Mouse (Mus musculus): ENCODE results near the gene Syndig1.

The Syndig1 gene

DNA sequence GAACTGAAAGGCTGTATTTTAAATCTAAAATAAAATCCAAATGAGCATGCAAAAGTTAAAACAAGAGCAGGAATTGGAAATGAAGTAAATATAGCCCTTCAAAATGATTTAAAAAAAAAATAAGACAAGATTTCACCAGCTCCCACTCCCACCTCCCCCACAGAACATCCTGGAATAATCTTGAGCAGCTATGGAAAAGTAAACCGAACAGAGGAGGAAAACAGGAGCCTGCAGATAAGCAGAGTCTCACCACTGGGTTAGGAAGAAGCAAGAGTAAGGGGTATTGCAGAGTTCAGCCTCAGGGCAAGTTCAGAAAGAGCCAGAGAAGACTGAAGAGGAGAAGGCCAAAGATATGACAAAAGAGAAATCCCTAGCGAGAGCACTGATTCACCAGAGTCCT is 48.9 kb downstream of the Syndig1 start:
- no peak for DNase-seq

- DNase-seq, result no peak
These were observed 58.6 kb downstream of the Syndig1 start for GRCm38 (mm10) chr2:149887634-149888033.

- no peak for DNase-seq
These were observed 62.6 kb downstream of the Syndig1 start for GRCm38 (mm10) chr2:149891647-149892046.

DNA sequence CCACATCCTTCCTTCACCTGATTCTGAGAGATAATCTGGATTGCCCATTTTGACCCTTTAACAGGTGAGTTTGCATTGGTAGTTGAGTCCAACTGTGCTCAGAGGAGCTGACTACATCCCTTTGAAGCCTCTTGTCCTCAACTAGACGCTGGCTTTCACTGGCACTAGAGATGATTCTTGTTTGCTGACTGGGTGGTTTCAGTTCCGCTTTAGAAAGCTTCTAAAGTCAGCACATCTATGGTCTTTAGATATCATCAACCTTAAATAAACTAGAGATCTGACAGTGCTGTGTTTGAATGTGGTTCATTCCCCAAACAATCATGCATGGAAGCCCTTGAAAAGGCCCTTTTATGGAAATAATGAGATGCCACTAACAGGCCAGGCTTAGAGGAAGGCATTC is 67.3 kb downstream of the Syndig1 start:
- no peak for DNase-seq

DNA sequence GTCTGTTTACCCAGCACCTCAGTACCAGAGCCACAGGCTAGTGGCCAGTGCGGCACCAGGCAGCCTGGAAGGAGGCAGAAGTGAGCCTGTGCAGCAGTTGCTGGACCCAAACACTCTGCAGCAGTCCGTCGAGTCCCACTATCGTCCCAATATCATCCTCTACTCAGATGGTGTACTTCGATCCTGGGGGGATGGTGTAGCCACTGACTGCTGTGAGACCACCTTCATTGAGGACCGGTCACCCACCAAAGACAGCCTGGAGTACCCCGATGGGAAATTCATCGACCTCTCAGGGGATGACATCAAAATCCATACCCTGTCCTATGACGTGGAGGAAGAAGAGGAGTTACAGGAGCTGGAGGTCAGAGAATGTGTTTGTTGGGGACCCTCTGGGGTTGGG is 70.6 kb downstream of the Syndig1 start:
- DNase-seq, result no peak

DNA sequence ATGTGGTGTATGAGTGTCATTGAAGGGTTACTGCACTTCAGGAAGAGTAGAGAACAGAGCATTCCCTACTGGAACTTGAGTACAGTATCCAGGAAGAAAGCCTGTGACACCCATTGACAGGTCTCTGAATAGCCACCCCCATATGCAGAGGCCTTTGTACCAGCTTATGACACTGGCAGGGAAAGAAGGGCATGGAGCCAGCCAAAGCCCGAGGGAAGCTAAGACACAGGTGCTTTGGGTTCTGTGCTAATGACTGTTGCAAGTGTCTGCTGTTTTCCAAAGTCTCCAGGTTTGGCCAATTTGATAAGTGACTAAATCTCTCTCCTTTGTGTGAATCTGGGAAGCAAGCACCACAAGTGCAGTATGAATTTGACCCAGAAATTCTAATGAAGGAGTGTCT is 71.6 kb downstream of the Syndig1 start:
- DNase-seq, result no peak

GRCm38 (mm10) chr2:149904405-149904804 is 75.4 kb downstream of the Syndig1 start:
- no peak for DNase-seq

DNA sequence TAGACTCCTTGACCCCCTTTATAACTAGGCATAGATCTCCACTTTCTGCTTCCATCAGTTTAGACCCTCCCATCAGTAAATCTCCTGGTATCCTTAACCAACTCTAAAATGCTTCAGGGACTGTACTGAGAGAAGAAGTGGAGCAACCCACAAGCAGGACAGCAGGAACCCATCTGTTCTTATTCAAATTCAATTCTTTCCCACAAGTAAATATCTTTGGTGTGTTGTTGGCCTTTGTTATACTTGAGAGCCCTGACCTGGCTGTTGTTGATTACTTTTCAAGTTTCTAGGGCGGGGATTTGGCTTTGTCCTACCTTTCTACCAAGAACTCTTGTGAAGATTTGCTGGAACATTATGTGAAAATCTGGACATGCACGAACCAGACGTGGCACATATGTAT is 77.7 kb downstream of the Syndig1 start:
- DNase-seq, result no peak

DNA sequence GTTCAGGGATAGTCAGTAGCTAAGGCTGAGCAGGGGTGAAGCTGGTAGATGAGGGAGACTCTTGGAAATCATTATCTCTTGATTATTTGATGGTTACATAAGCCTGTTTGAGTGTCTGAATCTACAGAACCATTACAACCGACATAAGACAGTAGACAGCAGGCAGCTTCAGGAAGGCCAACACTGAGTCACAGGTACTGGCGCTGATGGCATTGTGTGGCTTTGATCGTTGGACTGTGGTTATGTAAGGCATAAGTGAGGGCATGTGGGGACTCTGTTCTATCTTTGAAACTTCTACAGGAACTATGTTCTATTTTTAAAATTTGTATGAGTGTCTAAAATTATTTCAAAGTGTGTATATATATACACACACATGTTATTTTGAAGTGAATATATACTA is 88.2 kb downstream of the Syndig1 start:
- DNase-seq, result no peak

- no peak for DNase-seq
These were observed 94.5 kb downstream of the Syndig1 start for GRCm38 (mm10) chr2:149923561-149923960.

DNA sequence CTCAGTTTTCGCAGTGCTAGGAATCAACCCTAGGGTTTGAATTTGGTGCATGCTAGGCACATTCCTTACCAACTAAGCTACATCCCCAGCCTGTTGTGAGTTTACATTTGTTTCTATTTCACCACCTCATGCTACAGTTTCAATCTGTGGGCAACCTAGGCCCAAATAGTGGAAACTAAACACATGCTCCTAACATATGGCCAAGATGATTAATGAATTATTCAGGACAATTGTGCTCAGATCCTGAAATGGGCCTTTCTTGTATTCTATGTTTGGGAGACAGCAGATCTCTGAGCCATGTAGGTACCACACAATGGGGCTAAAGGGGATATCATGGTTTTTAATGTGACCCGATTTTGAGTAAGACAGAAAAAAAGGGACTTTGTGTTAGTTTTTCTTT is 96.9 kb downstream of the Syndig1 start:
- DNase-seq, result no peak

DNA sequence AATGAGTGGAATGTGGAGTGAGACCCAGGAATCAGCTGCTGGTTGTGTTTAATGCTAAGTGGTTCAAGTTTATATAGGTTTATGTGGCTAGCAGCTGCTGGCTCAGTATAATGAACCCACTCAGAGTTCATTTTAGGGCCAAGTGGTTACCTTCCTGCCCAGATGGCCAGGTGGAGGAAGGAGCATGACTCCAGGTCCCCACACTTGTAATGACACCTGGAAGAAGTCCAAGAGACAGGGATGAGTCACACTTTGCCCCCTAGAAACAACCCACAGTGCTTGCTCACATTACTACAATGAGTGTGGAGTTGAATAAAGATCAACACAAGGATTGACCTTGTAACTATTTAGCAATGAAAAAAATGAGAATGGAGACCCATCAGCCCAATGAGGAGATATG is 98.0 kb downstream of the Syndig1 start:
- no peak for DNase-seq

GRCm38 (mm10) chr2:149927481-149927880 is 98.5 kb downstream of the Syndig1 start:
- DNase-seq, result no peak

DNA sequence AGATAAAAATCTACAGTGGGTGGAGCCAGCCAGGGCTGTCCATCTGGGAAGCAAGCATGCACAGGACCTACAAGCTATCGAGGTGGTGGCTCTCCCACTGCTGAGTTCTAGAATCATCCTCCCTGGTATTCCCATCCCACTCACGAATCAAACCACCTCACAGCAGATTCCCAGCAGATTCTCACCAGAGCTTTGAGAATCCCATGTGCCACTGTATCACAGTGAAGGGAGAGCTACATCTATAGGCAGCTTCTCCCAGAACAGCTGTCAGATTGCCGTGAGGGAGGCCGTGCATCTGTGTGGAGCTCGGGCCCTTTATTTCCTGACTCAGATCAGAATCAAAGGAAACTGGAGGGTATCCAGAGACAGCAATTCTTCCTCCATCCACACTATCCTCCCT is 101.0 kb downstream of the Syndig1 start:
- no peak for DNase-seq

DNA sequence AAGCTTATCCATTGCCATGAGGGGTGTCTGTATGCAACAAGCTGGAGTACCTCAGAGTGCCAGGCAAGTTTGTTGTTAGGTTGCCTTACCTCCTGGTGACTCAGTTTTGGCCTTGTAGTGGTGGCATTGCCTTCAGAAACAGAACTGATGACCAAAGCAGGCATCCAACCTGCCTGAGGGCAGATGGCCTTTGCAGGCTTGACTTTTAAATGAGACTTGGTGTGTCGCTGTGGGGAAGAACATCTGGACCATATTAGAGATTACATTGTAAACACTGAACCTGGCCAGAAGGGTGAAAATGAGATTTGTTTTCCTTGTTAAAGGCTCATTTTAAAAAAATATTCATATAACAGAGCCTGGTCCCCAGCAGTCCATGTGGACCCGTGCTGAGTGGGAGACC is 102.1 kb downstream of the Syndig1 start:
- DNase-seq, result no peak

DNA sequence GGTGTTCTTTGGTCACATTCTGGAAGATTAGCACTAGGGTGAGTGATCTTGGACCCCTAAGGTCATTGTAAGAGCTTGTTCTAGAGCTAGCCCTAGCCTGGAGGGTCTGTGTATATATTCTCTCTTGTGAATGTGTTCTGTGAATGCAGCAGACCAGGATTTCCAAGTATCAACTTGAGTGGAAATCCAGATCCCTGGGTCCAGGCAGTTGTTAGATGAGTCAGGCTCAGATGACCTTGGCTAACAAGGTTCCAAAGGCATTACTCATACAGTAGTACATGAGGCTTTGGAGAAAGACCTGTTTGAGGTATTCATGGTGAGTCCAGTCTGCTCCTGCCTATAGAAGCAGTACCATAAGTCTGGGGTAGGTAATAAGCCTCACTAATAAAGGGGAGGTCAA is 103.1 kb downstream of the Syndig1 start:
- DNase-seq, result no peak

- no peak for DNase-seq
These were observed 104.4 kb downstream of the Syndig1 start for GRCm38 (mm10) chr2:149933247-149933898.

- no peak for DNase-seq
These were observed 105.1 kb downstream of the Syndig1 start for GRCm38 (mm10) chr2:149934139-149934538.

DNA sequence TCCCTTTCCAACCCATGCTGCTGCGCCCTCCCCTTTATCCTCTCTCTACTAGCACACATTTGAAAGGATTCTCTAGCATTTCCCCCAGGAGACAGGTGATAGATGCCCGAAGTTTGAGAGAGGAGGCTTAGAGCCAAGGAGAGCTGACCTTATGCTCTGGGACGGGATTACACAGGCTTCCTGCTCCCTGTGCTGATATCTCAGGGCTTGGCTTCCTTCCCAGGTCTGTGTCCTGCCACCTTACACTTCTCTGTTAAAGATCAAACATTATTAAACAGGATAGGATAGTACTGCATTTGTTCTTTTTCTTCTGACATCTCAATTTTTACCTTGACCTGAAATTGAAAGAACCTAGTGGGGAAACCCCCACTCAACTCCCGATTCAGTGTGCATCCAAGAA is 109.8 kb downstream of the Syndig1 start:
- no peak for DNase-seq

- DNase-seq, result no peak
These were observed 110.6 kb downstream of the Syndig1 start for GRCm38 (mm10) chr2:149939586-149939985.

DNA sequence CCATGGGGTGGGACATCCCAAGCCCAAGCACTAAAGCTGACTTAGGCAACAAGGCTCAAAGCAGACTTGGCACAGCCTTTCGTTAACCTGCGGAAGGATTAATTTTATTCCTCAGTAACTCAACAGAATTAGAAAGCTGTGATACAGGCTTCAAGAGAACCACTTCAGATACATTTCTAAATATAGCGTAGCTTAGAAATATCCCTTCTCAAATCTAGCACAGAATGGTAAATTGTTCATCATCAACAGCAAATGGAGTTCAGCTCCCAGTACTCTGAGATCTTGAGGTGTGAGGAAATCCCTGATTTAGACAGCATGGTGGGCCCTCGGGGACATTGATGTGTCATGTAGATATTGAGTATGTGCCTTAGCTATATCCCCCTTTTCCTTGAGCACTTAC is 121.6 kb downstream of the Syndig1 start:
- DNase-seq, result no peak

DNA sequence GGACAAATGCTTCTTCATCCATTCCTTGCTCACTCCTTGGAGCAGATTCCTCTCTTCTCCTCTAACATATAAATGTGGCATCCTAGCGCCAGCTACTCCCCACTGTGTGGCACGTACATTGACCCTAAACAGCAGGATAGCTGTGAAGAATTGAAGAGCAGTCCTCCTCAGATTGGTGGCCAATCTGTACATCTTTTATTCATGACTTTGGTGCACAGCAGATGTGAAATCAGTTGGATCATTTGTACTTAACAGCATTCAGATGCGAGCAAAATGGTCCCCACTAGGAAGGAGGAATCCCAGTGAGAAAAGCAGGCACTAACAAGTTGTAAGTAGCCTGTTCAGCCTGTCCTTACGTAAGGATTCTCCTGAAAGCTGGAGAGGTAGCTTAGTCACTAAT is 142.0 kb downstream of the Syndig1 start:
- DNase-seq, result no peak

- DNase-seq, result no peak
These were observed 144.6 kb downstream of the Syndig1 start for GRCm38 (mm10) chr2:149973583-149973982.

GRCm38 (mm10) chr2:149980419-149980818 is 151.4 kb downstream of the Syndig1 start:
- no peak for DNase-seq

DNA sequence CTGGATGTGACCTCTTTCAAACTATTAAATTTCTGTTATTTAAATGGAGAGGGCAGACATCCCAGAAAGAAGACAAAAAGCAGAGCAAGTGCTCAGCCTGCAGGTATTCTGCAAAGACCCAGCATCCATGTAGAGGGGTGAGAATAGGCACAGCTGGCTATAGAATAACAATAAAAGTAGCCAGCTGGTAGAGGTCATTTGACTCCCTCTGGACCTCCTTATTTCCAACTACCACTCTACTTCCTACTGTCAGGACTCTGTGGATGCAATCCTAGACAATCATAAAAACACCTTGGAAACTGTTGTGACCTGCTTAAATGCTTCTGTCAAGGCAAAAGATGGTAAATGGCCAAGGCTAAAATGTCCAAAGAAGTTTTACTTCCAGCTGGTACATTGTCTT is 153.5 kb downstream of the Syndig1 start:
- DNase-seq, result no peak

- no peak for DNase-seq
These were observed 154.1 kb downstream of the Syndig1 start for GRCm38 (mm10) chr2:149983107-149983506.

All from spleen, adult 18-20 months (tissue).